Mouse (Mus musculus): Measurements from ENCODE around the gene Fam111a.

Gene Fam111a

GRCm38 (mm10) chr19:12567011-12567410, 21.5 kb downstream of the Fam111a start:
- DNase-seq = peak; percentile 65 to 69

- no peak for DNase-seq
Measured at GRCm38 (mm10) chr19:12570866-12571265, 25.3 kb downstream of the Fam111a start.

GRCm38 (mm10) chr19:12571687-12572086, 26.1 kb downstream of the Fam111a start:
- no peak for DNase-seq

GRCm38 (mm10) chr19:12572614-12573265, 27.2 kb downstream of the Fam111a start:
- no peak for DNase-seq

- peak; percentile 83 to 86 for DNase-seq
Measured at GRCm38 (mm10) chr19:12573266-12574011, 27.9 kb downstream of the Fam111a start.

GRCm38 (mm10) chr19:12574012-12574407, 28.5 kb downstream of the Fam111a start:
- DNase-seq = peak; percentile 57 to 61

- DNase-seq = no peak
Measured at GRCm38 (mm10) chr19:12575107-12575506, 29.6 kb downstream of the Fam111a start.

- DNase-seq = no peak
Measured at GRCm38 (mm10) chr19:12575514-12575913, 30.0 kb downstream of the Fam111a start.

GRCm38 (mm10) chr19:12576639-12577038, 31.1 kb downstream of the Fam111a start:
- DNase-seq = no peak

- peak; percentile 27 to 30 for DNase-seq
Measured at GRCm38 (mm10) chr19:12585310-12585709, 39.8 kb downstream of the Fam111a start.

GRCm38 (mm10) chr19:12591908-12592307, 46.4 kb downstream of the Fam111a start:
- peak; percentile 74 to 79 for DNase-seq

- no peak for DNase-seq
Measured at GRCm38 (mm10) chr19:12595135-12595529, 49.6 kb downstream of the Fam111a start.

GRCm38 (mm10) chr19:12595530-12596289, 50.2 kb downstream of the Fam111a start:
- DNase-seq = peak; percentile 61 to 62

GRCm38 (mm10) chr19:12596290-12597072, 50.9 kb downstream of the Fam111a start:
- peak in 1 of 2 experiments; percentile 21 for DNase-seq

- DNase-seq = no peak
Measured at GRCm38 (mm10) chr19:12597073-12597405, 51.5 kb downstream of the Fam111a start.

- no peak for DNase-seq
Measured at GRCm38 (mm10) chr19:12598674-12599073, 53.1 kb downstream of the Fam111a start.

- DNase-seq = no peak
Measured at GRCm38 (mm10) chr19:12599674-12600073, 54.1 kb downstream of the Fam111a start, which contains the start of gene Gm4952. Gm4952 (plus strand) TSS chr19:12599974.

GRCm38 (mm10) chr19:12600684-12601480, 55.3 kb downstream of the Fam111a start:
- no peak for DNase-seq

- no peak for DNase-seq
Measured at GRCm38 (mm10) chr19:12608336-12608735, 62.8 kb downstream of the Fam111a start.

- DNase-seq = no peak
Measured at GRCm38 (mm10) chr19:12613646-12614045, 68.1 kb downstream of the Fam111a start.

- DNase-seq = no peak
Measured at GRCm38 (mm10) chr19:12633176-12633575, 87.6 kb downstream of the Fam111a start, which contains the start of gene Glyat. Glyat (plus strand) TSS chr19:12633308.

GRCm38 (mm10) chr19:12634259-12634658, 88.7 kb downstream of the Fam111a start:
- no peak for DNase-seq

All from B cell, adult 2 months (primary cell).